Mouse (Mus musculus) thymus, adult 2 months (tissue): ENCODE measurements at regions not wholly inside any gene's neighbourhood (a gene's known extent, or its start where the extent isn't known, plus 50 kb on each side); places are given as distances from the start of the nearest gene placed in this dataset.

Experiments used
- CTCF ChIP-seq: fragments of 200-500 bp; IDR thresholded peaks from 2 replicates; pipeline ENCODE4 v1.5.1; 2012; ENCODE audit warnings: mild to moderate bottlenecking, control low read depth, low read length, moderate library complexity, borderline replicate concordance; ENCODE audit not compliant: control insufficient read depth, poor library complexity, insufficient read depth; ENCODE audit errors: extremely low read depth
- POLR2A ChIP-seq: fragments of 200-500 bp; IDR thresholded peaks from 2 replicates; pipeline ENCODE4 v1.6.1; 2012; ENCODE audit warnings: mild to moderate bottlenecking, low read length, control low read depth, moderate library complexity; ENCODE audit not compliant: control insufficient read depth, poor library complexity, insufficient read depth; ENCODE audit errors: extremely low read depth

DNA sequence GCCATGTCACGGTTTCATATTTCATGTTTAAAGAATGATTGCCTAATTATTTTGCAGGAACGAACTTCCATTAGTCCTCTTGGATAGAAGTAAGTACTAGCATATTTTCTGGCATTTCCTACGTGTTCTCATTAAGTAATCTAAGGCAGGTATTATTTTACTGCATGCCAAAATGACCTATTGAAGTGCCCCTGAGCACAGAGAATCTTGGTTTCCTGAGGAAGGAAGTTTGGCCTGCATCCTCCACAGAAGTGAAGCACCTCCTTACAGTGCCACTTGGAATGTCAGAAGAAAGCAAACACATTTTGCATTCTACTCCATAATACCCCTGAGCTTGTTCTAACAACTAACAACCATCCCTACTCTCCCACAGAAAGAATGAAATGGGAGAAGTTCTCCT, 82.9 kb downstream of the Cavin4 start:
- TF ChIP-seq CTCF (no peak), POLR2A (no peak)
